Mouse (Mus musculus): ENCODE measurements around the gene Slc7a7. TPM values are rescaled to one million over a fixed set of nuclear protein-coding genes. Genes with fewer than 3 reads are reported as not detected.
A peak's percentile ranks its signal among the peaks of the same experiment; 100 is the strongest.

The Slc7a7 gene
- total and polyA plus RNA-seq, 2 experiments, result 2.3 to 4.1 TPM

DNA sequence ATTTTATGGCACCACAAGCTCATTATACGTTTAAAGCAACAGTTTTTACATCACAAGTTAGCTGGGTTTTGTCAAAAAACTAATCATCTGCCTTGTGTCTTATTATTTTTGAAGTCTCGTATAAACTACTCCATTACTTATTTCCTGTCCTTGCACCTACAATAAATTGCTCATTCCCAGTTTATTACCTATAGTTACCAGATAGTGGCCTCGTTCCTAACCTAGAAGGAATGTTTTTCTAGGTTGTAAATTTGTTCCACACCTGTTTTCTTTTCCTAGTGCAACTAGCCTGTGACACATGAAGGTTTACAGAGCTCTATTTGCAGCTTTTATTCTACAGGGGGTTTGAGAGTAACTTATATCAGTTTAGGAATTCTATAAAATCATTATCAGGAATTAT lies 15.9 kb downstream of the Slc7a7 start:
- Histone ChIP-seq H3K9ac (ENCODE audit: low read depth, low read length) (no peak overlapping the region), H3K4me3 (ENCODE audit: insufficient read depth, low read depth, low read length) (no peak overlapping the region), H3K27ac (replicated peaks; ENCODE audit: insufficient read depth, low read depth, low read length) (no peak overlapping the region), H3K36me3 (ENCODE audit: control insufficient read depth, insufficient read depth, low read length) (no peaks in the 10 kb centered on the region), H3K4me1 (ENCODE audit: control insufficient read depth, insufficient read depth, low read length) (no peaks in the 10 kb centered on the region; the same call in 1 of the 2 replicates), H3K79me2 (ENCODE audit: control insufficient read depth, insufficient read depth, low read length) (no peaks in the 10 kb centered on the region), H3K27me3 (ENCODE audit: control insufficient read depth, insufficient read depth, low read length) (no peaks in the 10 kb centered on the region)
- TF ChIP-seq POLR2A (IDR thresholded peaks at IDR 0.05; ENCODE audit: extremely low read depth, insufficient read depth, low read length), result no peak
- TF ChIP-seq CTCF (IDR thresholded peaks at IDR 0.05; ENCODE audit: low read depth, low read length), result no peak
- no peak for DNase-seq (ENCODE audit: extremely low read depth, low read depth, low spot score)
- WGBS, result 84% methylated on average over 3 of the region's 3 CpGs

DNA sequence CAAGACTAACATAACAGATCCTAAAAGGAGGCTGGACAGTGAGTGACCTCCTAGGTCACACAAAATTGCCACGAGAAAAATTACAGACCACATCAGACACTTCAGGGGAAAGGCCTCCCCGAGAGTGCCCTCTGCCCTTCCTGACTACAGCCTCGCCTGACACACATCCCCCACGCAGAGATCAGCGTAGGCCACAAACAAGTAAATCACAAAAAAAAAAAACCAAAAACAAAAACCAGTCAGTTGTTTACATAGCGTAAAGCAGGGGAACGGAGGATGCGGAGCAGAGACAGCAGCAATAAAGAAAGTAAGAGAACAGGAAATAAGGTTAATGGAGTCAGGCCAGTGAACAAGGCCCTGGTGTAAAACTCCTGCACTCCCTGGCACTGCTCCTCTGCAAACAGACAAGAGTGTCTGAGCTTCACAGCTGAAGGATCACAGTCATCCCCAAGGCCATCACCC lies 18.6 kb downstream of the Slc7a7 start:
- Histone ChIP-seq H3K79me2 (ENCODE audit: control insufficient read depth, insufficient read depth, low read length) (no peaks in the 10 kb centered on the region), H3K36me3 (ENCODE audit: control insufficient read depth, insufficient read depth, low read length) (no peaks in the 10 kb centered on the region), H3K9ac (ENCODE audit: low read depth, low read length) (no peak overlapping the region), H3K27ac (replicated peaks; ENCODE audit: insufficient read depth, low read depth, low read length) (peak overlapping the region; percentile 13; the same call in 1 of the 2 replicates), H3K4me1 (ENCODE audit: control insufficient read depth, insufficient read depth, low read length) (no peaks in the 10 kb centered on the region; the same call in 1 of the 2 replicates), H3K4me3 (ENCODE audit: insufficient read depth, low read depth, low read length) (no peak overlapping the region), H3K27me3 (ENCODE audit: control insufficient read depth, insufficient read depth, low read length) (no peaks in the 10 kb centered on the region)
- 55% methylated on average over 8 of the region's 8 CpGs for WGBS
- DNase-seq (ENCODE audit: extremely low read depth, low read depth, low spot score), result no peak
- TF ChIP-seq CTCF (IDR thresholded peaks at IDR 0.05; ENCODE audit: low read depth, low read length), result no peak

DNA sequence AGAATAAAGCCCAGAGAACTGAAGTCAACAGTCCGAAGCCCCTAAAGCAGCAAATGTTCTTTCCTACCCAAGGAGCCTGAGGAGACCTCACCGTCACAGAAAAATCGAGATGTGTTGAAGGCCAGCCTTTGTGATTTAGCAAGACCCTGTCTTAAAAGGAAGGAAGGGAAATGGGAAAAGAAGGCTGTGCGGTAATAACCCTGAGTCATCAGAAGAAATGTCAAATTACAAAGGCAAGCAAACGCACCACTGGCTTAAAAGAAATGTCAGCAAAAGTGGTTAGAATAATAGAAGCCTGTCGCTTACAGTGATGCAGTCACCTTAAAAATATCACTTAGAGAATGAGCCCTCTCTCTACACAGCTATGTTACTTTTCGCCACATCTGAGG lies 19.1 kb downstream of the Slc7a7 start:
- no peak overlapping the region for H3K4me3 ChIP-seq (ENCODE audit: insufficient read depth, low read depth, low read length)
- no peaks in the 10 kb centered on the region for H3K27me3 ChIP-seq (ENCODE audit: control insufficient read depth, insufficient read depth, low read length)
- no peak for TF ChIP-seq POLR2A (IDR thresholded peaks at IDR 0.05; ENCODE audit: extremely low read depth, insufficient read depth, low read length)
- no peak for TF ChIP-seq CTCF (IDR thresholded peaks at IDR 0.05; ENCODE audit: low read depth, low read length)
- H3K36me3 ChIP-seq (ENCODE audit: control insufficient read depth, insufficient read depth, low read length), result no peaks in the 10 kb centered on the region
- no peaks in the 10 kb centered on the region for H3K79me2 ChIP-seq (ENCODE audit: control insufficient read depth, insufficient read depth, low read length)
- H3K9ac ChIP-seq (ENCODE audit: low read depth, low read length), result no peak overlapping the region
- H3K4me1 ChIP-seq (ENCODE audit: control insufficient read depth, insufficient read depth, low read length), result no peaks in the 10 kb centered on the region; the same call in 1 of the 2 replicates
- 0 out of 2 replicates have a peak overlapping the region, but pooled peaks have one; percentile 13 for H3K27ac ChIP-seq (replicated peaks; ENCODE audit: insufficient read depth, low read depth, low read length)
- WGBS, result 75% methylated on average over 7 of the region's 7 CpGs
- no peak for DNase-seq (ENCODE audit: extremely low read depth, low read depth, low spot score)

DNA sequence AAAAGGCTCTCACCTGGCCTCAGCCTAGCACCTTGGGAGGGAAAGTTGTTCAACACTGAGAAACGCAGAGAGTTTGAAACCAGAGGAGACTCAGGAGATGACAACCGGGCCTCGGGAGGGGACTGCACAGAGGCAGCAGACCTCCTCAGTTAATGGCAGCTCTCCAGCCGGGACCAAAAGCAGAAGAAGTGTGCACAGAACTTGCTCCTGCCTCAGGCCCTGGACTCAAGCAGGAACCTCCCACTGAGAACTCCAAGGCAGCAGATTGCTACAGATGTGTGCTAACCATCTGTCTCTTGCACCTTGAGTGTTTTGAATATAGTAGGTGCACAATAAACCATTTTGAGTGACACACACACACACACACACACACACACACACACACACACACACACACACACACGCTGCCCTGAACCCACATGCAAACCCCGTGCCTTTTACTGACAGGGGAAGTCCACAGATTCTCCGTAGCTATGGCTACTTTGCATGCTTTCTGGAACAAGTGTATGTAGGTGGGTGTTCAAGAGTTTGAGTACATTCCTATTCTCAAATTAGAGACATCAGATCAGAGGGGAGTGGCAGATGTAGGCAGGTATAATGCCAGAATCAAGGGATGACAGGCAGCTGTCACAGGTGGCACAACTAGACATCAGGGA lies 19.6 kb downstream of the Slc7a7 start:
- 83% methylated on average over 7 of the region's 7 CpGs for WGBS

DNA sequence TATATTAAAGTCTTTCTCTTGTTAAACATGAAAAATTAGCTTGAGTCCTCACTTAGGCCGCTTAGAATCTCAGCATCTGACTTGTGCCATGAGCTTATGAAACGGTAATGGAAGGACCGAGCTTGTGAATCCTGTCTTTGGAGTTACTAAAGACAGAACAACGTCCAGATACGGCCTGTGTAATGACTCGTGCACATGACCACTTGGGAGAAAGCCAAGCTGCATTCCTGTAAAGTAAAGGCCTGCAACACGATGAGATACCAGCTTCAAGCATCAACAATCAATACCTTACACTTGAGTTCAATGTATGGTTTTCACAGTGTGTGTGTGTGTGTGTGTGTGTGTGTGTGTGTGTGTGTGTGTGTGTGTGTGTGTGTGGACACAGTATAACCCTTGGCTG lies 20.9 kb downstream of the Slc7a7 start:
- WGBS, result 47% methylated on average over 7 of the region's 7 CpGs
- no peak for DNase-seq (ENCODE audit: extremely low read depth, low read depth, low spot score)
- H3K27ac ChIP-seq (replicated peaks; ENCODE audit: insufficient read depth, low read depth, low read length), result no peak overlapping the region
- H3K4me3 ChIP-seq (ENCODE audit: insufficient read depth, low read depth, low read length), result no peak overlapping the region
- H3K4me1 ChIP-seq (ENCODE audit: control insufficient read depth, insufficient read depth, low read length), result no peaks in the 10 kb centered on the region; the same call in 1 of the 2 replicates
- TF ChIP-seq POLR2A (IDR thresholded peaks at IDR 0.05; ENCODE audit: extremely low read depth, insufficient read depth, low read length) (no peak), CTCF (IDR thresholded peaks at IDR 0.05; ENCODE audit: low read depth, low read length) (no peak)
- no peaks in the 10 kb centered on the region for H3K36me3 ChIP-seq (ENCODE audit: control insufficient read depth, insufficient read depth, low read length)
- H3K9ac ChIP-seq (ENCODE audit: low read depth, low read length), result no peak overlapping the region
- H3K27me3 ChIP-seq (ENCODE audit: control insufficient read depth, insufficient read depth, low read length), result no peaks in the 10 kb centered on the region
- no peaks in the 10 kb centered on the region for H3K79me2 ChIP-seq (ENCODE audit: control insufficient read depth, insufficient read depth, low read length)

More for the DNA sequence above, 19.6 kb downstream of the Slc7a7 start:
- H3K9ac ChIP-seq (ENCODE audit: low read depth, low read length), result no peak overlapping the region
- no peaks in the 10 kb centered on the region for H3K36me3 ChIP-seq (ENCODE audit: control insufficient read depth, insufficient read depth, low read length)
- no peak for DNase-seq (ENCODE audit: extremely low read depth, low read depth, low spot score)
- H3K27ac ChIP-seq (replicated peaks; ENCODE audit: insufficient read depth, low read depth, low read length), result no peak overlapping the region
- H3K4me3 ChIP-seq (ENCODE audit: insufficient read depth, low read depth, low read length), result no peak overlapping the region
- no peaks in the 10 kb centered on the region for H3K27me3 ChIP-seq (ENCODE audit: control insufficient read depth, insufficient read depth, low read length)
- TF ChIP-seq CTCF (IDR thresholded peaks at IDR 0.05; ENCODE audit: low read depth, low read length) (no peak), POLR2A (IDR thresholded peaks at IDR 0.05; ENCODE audit: extremely low read depth, insufficient read depth, low read length) (no peak)
- H3K4me1 ChIP-seq (ENCODE audit: control insufficient read depth, insufficient read depth, low read length), result no peaks in the 10 kb centered on the region; the same call in 1 of the 2 replicates
- H3K79me2 ChIP-seq (ENCODE audit: control insufficient read depth, insufficient read depth, low read length), result no peaks in the 10 kb centered on the region

DNA sequence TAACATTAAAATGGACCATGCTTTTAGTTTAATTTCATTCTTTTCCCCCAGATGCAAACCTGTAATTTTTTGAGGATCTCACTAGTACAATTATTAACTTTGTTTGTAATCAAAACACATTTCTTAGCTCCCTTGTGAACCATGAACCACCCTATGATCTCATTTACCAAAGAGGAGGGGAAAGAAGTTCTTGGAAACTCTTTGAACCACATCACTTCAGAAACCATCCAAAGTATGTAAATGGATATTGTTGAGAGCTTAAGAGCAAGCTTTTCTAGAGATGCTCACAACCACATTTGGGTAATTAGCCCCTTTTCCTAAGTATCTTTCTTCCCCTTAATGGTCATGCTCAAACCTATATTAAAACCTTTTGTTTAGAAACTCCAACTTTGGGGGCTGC lies 23.3 kb downstream of the Slc7a7 start:
- TF ChIP-seq POLR2A (IDR thresholded peaks at IDR 0.05; ENCODE audit: extremely low read depth, insufficient read depth, low read length), result no peak
- TF ChIP-seq CTCF (IDR thresholded peaks at IDR 0.05; ENCODE audit: low read depth, low read length), result no peak

More for the DNA sequence above, 23.3 kb downstream of the Slc7a7 start:
- H3K27me3 ChIP-seq (ENCODE audit: control insufficient read depth, insufficient read depth, low read length), result no peaks in the 10 kb centered on the region
- H3K36me3 ChIP-seq (ENCODE audit: control insufficient read depth, insufficient read depth, low read length), result no peaks in the 10 kb centered on the region
- no peak overlapping the region for H3K4me3 ChIP-seq (ENCODE audit: insufficient read depth, low read depth, low read length)
- H3K9ac ChIP-seq (ENCODE audit: low read depth, low read length), result no peak overlapping the region
- H3K27ac ChIP-seq (replicated peaks; ENCODE audit: insufficient read depth, low read depth, low read length), result no peak overlapping the region
- DNase-seq (ENCODE audit: extremely low read depth, low read depth, low spot score), result no peak
- no peaks in the 10 kb centered on the region for H3K79me2 ChIP-seq (ENCODE audit: control insufficient read depth, insufficient read depth, low read length)
- no peaks in the 10 kb centered on the region; the same call in 1 of the 2 replicates for H3K4me1 ChIP-seq (ENCODE audit: control insufficient read depth, insufficient read depth, low read length)

Measured in liver, adult 2 months (tissue).